Mouse (Mus musculus) testis, adult 2 months (tissue): ENCODE measurements around the gene Nr1d1. TPM values are rescaled to one million over a fixed set of nuclear protein-coding genes. Genes with fewer than 3 reads are reported as not detected.

Experiments
- H3K27ac ChIP-seq: fragments of 200-500 bp; 2 replicates; pipeline ENCODE4 v1.5.1; 2012; ENCODE audit warnings: low read depth, low read length; ENCODE audit not compliant: control insufficient read depth, insufficient read depth
- H3K27me3 ChIP-seq: fragments of 200-500 bp; 2 replicates; pipeline ENCODE4 v1.6.1; 2012; ENCODE audit warnings: mild to moderate bottlenecking, low read length, moderate library complexity; ENCODE audit not compliant: control insufficient read depth, insufficient read depth
- H3K36me3 ChIP-seq: fragments of 200-500 bp; 2 replicates; pipeline ENCODE4 v1.6.1; 2012; ENCODE audit warnings: mild to moderate bottlenecking, low read length; ENCODE audit not compliant: control insufficient read depth, insufficient read depth
- H3K4me1 ChIP-seq: fragments of 200-500 bp; 2 replicates; pipeline ENCODE4 v1.6.1; 2012; ENCODE audit warnings: low read length; ENCODE audit not compliant: control insufficient read depth, insufficient read depth
- H3K4me3 ChIP-seq: fragments of 200-500 bp; 2 replicates; pipeline ENCODE4 v1.5.1; 2012; ENCODE audit warnings: low read depth, mild to moderate bottlenecking, low read length, moderate library complexity, mixed read lengths; ENCODE audit not compliant: control insufficient read depth
- CTCF ChIP-seq: fragments of 200-500 bp; IDR thresholded peaks from 2 replicates; pipeline ENCODE4 v1.5.1; 2012; ENCODE audit warnings: low read depth, mild to moderate bottlenecking, inconsistent platforms, low read length, moderate library complexity; ENCODE audit not compliant: control insufficient read depth, insufficient read depth, insufficient replicate concordance
- POLR2A ChIP-seq: fragments of 200-500 bp; IDR thresholded peaks from 2 replicates; pipeline ENCODE4 v1.6.1; 2012; ENCODE audit warnings: low read depth, mild to moderate bottlenecking, inconsistent platforms, low read length, moderate library complexity; ENCODE audit not compliant: control insufficient read depth
- polyA plus RNA-seq: library from polyadenylated mRNA; depleted of rRNA; stranded (reverse); fragments of >200 nt; gene quantifications from 2 replicates; pipeline ENCODE4 v1.2.3, GENCODE M21; 2012

The Nr1d1 gene
- polyA plus RNA-seq, 1 experiment = 34.7 TPM

GRCm38 (mm10) chr11:98746855-98747693 is 28.1 kb downstream of the Nr1d1 start:
- Histone ChIP-seq H3K27ac (0 out of 2 replicates have a peak overlapping the region, but pooled peaks have one; percentile 19), H3K36me3 (no peaks in the 10 kb centered on the region), H3K27me3 (no peaks in the 10 kb centered on the region), H3K4me1 (peaks cover 35% of the 10 kb centered on the region), H3K4me3 (peak overlapping the region; percentile 42)
- no peak for TF ChIP-seq CTCF
- TF ChIP-seq POLR2A = no peak

GRCm38 (mm10) chr11:98745932-98746853 is 28.9 kb downstream of the Nr1d1 start:
- TF ChIP-seq CTCF (no peak), POLR2A (no peak)
- H3K27ac ChIP-seq = no peak overlapping the region
- no peak overlapping the region for H3K4me3 ChIP-seq
- H3K36me3 ChIP-seq = no peaks in the 10 kb centered on the region
- H3K27me3 ChIP-seq = no peaks in the 10 kb centered on the region; the same call in 1 of the 2 replicates
- peaks cover 36% of the 10 kb centered on the region for H3K4me1 ChIP-seq

- H3K27ac ChIP-seq = no peak overlapping the region
- no peaks in the 10 kb centered on the region for H3K36me3 ChIP-seq
- no peak overlapping the region for H3K4me3 ChIP-seq
- TF ChIP-seq POLR2A (no peak), CTCF (no peak)
- H3K27me3 ChIP-seq = no peaks in the 10 kb centered on the region; the same call in 1 of the 2 replicates
- H3K4me1 ChIP-seq = peaks cover 48% of the 10 kb centered on the region
Observed at GRCm38 (mm10) chr11:98744456-98745019, 30.6 kb downstream of the Nr1d1 start.

- no peaks in the 10 kb centered on the region; the same call in 1 of the 2 replicates for H3K27me3 ChIP-seq
- no peak overlapping the region; the same call in 1 of the 2 replicates for H3K27ac ChIP-seq
- H3K4me1 ChIP-seq = peaks cover 49% of the 10 kb centered on the region
- no peaks in the 10 kb centered on the region for H3K36me3 ChIP-seq
- no peak overlapping the region for H3K4me3 ChIP-seq
- no peak for TF ChIP-seq CTCF
- TF ChIP-seq POLR2A = no peak
Observed at GRCm38 (mm10) chr11:98743655-98744345, 31.3 kb downstream of the Nr1d1 start.

- Histone ChIP-seq H3K4me3 (peak overlapping the region; percentile 85), H3K36me3 (no peaks in the 10 kb centered on the region), H3K27ac (peak overlapping the region; percentile 50; the same call in 1 of the 2 replicates), H3K4me1 (peaks cover 47% of the 10 kb centered on the region), H3K27me3 (no peaks in the 10 kb centered on the region; the same call in 1 of the 2 replicates)
- TF ChIP-seq POLR2A (no peak), CTCF (no peak)
Observed at GRCm38 (mm10) chr11:98742397-98743291, 32.5 kb downstream of the Nr1d1 start.
